Mouse (Mus musculus) urinary bladder, postnatal 10 days (tissue): ENCODE measurements around the gene Mitf.

Source experiments
- DNase-seq: peaks from one replicate; pipeline ENCODE4 v3.0.0; 2022; ENCODE audit warnings: low spot score

Gene Mitf

GRCm38 (mm10) chr6:97821811-97822210 is 15.0 kb downstream of the Mitf start:
- DNase-seq: no peak

- no peak for DNase-seq
These were observed 19.9 kb downstream of the Mitf start for GRCm38 (mm10) chr6:97826642-97827275.

GRCm38 (mm10) chr6:97828021-97828420 is 21.2 kb downstream of the Mitf start:
- no peak for DNase-seq

- no peak for DNase-seq
These were observed 22.2 kb downstream of the Mitf start for GRCm38 (mm10) chr6:97828822-97829719.

GRCm38 (mm10) chr6:97832501-97832900 is 25.6 kb downstream of the Mitf start:
- no peak for DNase-seq

GRCm38 (mm10) chr6:97836176-97836575 is 29.3 kb downstream of the Mitf start:
- no peak for DNase-seq

- no peak for DNase-seq
These were observed 30.9 kb downstream of the Mitf start for GRCm38 (mm10) chr6:97837711-97838110.

- DNase-seq: no peak
These were observed 32.7 kb downstream of the Mitf start for GRCm38 (mm10) chr6:97839568-97839967.

GRCm38 (mm10) chr6:97844112-97844511 is 37.3 kb downstream of the Mitf start:
- DNase-seq: no peak

- no peak for DNase-seq
These were observed 41.5 kb downstream of the Mitf start for GRCm38 (mm10) chr6:97848191-97848857.

GRCm38 (mm10) chr6:97854236-97854635 is 47.4 kb downstream of the Mitf start:
- DNase-seq: no peak

GRCm38 (mm10) chr6:97855420-97856170 is 48.7 kb downstream of the Mitf start:
- DNase-seq: no peak

GRCm38 (mm10) chr6:97856502-97856901 is 49.6 kb downstream of the Mitf start:
- no peak for DNase-seq

- no peak for DNase-seq
These were observed 50.8 kb downstream of the Mitf start for GRCm38 (mm10) chr6:97857690-97858089.

GRCm38 (mm10) chr6:97866575-97866974 is 59.7 kb downstream of the Mitf start:
- DNase-seq: no peak

- no peak for DNase-seq
These were observed 61.2 kb downstream of the Mitf start for GRCm38 (mm10) chr6:97868005-97868404.

GRCm38 (mm10) chr6:97869953-97870352 is 63.1 kb downstream of the Mitf start:
- DNase-seq: no peak

GRCm38 (mm10) chr6:97871296-97872030 is 64.6 kb downstream of the Mitf start:
- DNase-seq: no peak

GRCm38 (mm10) chr6:97873102-97873501 is 66.2 kb downstream of the Mitf start:
- DNase-seq: no peak

GRCm38 (mm10) chr6:97876990-97877389 is 70.1 kb downstream of the Mitf start:
- no peak for DNase-seq

GRCm38 (mm10) chr6:97877492-97877891 is 70.6 kb downstream of the Mitf start:
- no peak for DNase-seq
